Mouse (Mus musculus): Measurements from ENCODE around the gene Gp1ba.

- TF ChIP-seq MAX (IDR thresholded peaks at IDR 0.05; ENCODE audit: low read length) (no peak), POLR2A (IDR thresholded peaks at IDR 0.05; ENCODE audit: control insufficient read depth in 1 of 2, insufficient read depth in 1 of 2, low read depth in 1 of 2, low read length in 2 of 2, poor library complexity in 1 of 2) (no peak), POLR2AphosphoS5 (IDR thresholded peaks at IDR 0.05; ENCODE audit: borderline replicate concordance, low read depth, low read length) (no peak), NELFE (IDR thresholded peaks at IDR 0.05; ENCODE audit: low read depth, low read length) (no peak), ZC3H11A (IDR thresholded peaks at IDR 0.05; ENCODE audit: low read depth, low read length) (no peak), CTCF (IDR thresholded peaks at IDR 0.05 in 2 of 3, conservative IDR thresholded peaks at IDR 0.05 in 1 of 3; ENCODE audit: control insufficient read depth in 1 of 3, insufficient read depth in 1 of 3, low read depth in 2 of 3, low read length in 3 of 3, poor library complexity in 1 of 3, severe bottlenecking in 1 of 3) (no peak), POLR2AphosphoS2 (IDR thresholded peaks at IDR 0.05; ENCODE audit: low read length) (no peak), BHLHE40 (IDR thresholded peaks at IDR 0.05; ENCODE audit: borderline replicate concordance, low read depth, low read length) (no peak), MAFK (IDR thresholded peaks at IDR 0.05; ENCODE audit: borderline replicate concordance, low read depth, low read length) (no peak), CHD1 (IDR thresholded peaks at IDR 0.05; ENCODE audit: low read depth, low read length) (no peak), GATA1 (IDR thresholded peaks at IDR 0.05; ENCODE audit: low read depth, low read length) (no peak), E2F4 (IDR thresholded peaks at IDR 0.05; ENCODE audit: borderline replicate concordance, low read depth, low read length) (no peak), MYC (IDR thresholded peaks at IDR 0.05; ENCODE audit: low read depth, low read length) (no peak)
These were observed 23.3 kb upstream of the Gp1ba start, which contains the start of gene 4930544D05Rik for GRCm38 (mm10) chr11:70615516-70616093.
